Mouse (Mus musculus): ENCODE data around the gene Nelfe.

Nelfe gene

GRCm38 (mm10) chr17:34884704-34885103 lies 34.5 kb downstream of the Nelfe start:
- no peak for TF ChIP-seq GATA4 (IDR thresholded peaks at IDR 0.05; ENCODE audit: insufficient replicate concordance, low read length)

GRCm38 (mm10) chr17:34885615-34886014 lies 35.4 kb downstream of the Nelfe start:
- TF ChIP-seq GATA4 (IDR thresholded peaks at IDR 0.05; ENCODE audit: insufficient replicate concordance, low read length) = no peak

GRCm38 (mm10) chr17:34887942-34888341 lies 37.8 kb downstream of the Nelfe start:
- no peak for TF ChIP-seq GATA4 (IDR thresholded peaks at IDR 0.05; ENCODE audit: insufficient replicate concordance, low read length)

- no peak for TF ChIP-seq GATA4 (IDR thresholded peaks at IDR 0.05; ENCODE audit: insufficient replicate concordance, low read length)
Measured at GRCm38 (mm10) chr17:34890074-34890743, 40.0 kb downstream of the Nelfe start.

- TF ChIP-seq GATA4 (IDR thresholded peaks at IDR 0.05; ENCODE audit: insufficient replicate concordance, low read length) = no peak
Measured at GRCm38 (mm10) chr17:34891377-34891776, 41.2 kb downstream of the Nelfe start.

GRCm38 (mm10) chr17:34893072-34893824 lies 43.1 kb downstream of the Nelfe start:
- TF ChIP-seq GATA4 (IDR thresholded peaks at IDR 0.05; ENCODE audit: insufficient replicate concordance, low read length) = no peak

GRCm38 (mm10) chr17:34894074-34894597 lies 43.9 kb downstream of the Nelfe start:
- TF ChIP-seq GATA4 (IDR thresholded peaks at IDR 0.05; ENCODE audit: insufficient replicate concordance, low read length) = no peak

GRCm38 (mm10) chr17:34894801-34895530 lies 44.8 kb downstream of the Nelfe start:
- TF ChIP-seq GATA4 (IDR thresholded peaks at IDR 0.05; ENCODE audit: insufficient replicate concordance, low read length) = no peak

GRCm38 (mm10) chr17:34895724-34896123 lies 45.5 kb downstream of the Nelfe start:
- TF ChIP-seq GATA4 (IDR thresholded peaks at IDR 0.05; ENCODE audit: insufficient replicate concordance, low read length) = no peak

- TF ChIP-seq GATA4 (IDR thresholded peaks at IDR 0.05; ENCODE audit: insufficient replicate concordance, low read length) = no peak
Measured at GRCm38 (mm10) chr17:34896366-34896765, 46.2 kb downstream of the Nelfe start.

GRCm38 (mm10) chr17:34897373-34898159 lies 47.4 kb downstream of the Nelfe start:
- no peak for TF ChIP-seq GATA4 (IDR thresholded peaks at IDR 0.05; ENCODE audit: insufficient replicate concordance, low read length)

- no peak for TF ChIP-seq GATA4 (IDR thresholded peaks at IDR 0.05; ENCODE audit: insufficient replicate concordance, low read length)
Measured at GRCm38 (mm10) chr17:34898160-34898586, 48.0 kb downstream of the Nelfe start, which contains the start of the genes C2 and Ehmt2. Gene C2, minus strand, starts transcription at chr17:34898265. Gene Ehmt2, plus strand, starts transcription at chr17:34898469.

GRCm38 (mm10) chr17:34898706-34899052 lies 48.5 kb downstream of the Nelfe start:
- no peak for TF ChIP-seq GATA4 (IDR thresholded peaks at IDR 0.05; ENCODE audit: insufficient replicate concordance, low read length)

- no peak for TF ChIP-seq GATA4 (IDR thresholded peaks at IDR 0.05; ENCODE audit: insufficient replicate concordance, low read length)
Measured at GRCm38 (mm10) chr17:34899053-34899889, 49.1 kb downstream of the Nelfe start.
